Mouse (Mus musculus) WW6 (cell line): ENCODE data around the gene Ccdc97.

ENCODE experiments used
- DNase-seq: peaks from one replicate; pipeline ENCODE4 v3.0.0-alpha.2; 2013; ENCODE audit warnings: low read depth, low spot score

The Ccdc97 gene

GRCm38 (mm10) chr7:25669158-25669557 lies 49.7 kb downstream of the Ccdc97 start:
- no peak for DNase-seq

- no peak for DNase-seq
Measured at GRCm38 (mm10) chr7:25666381-25666780, 52.5 kb downstream of the Ccdc97 start.
